Mouse (Mus musculus) forebrain, embryonic 15.5 days (tissue): ENCODE measurements around the gene Sit1. TPM values are rescaled to one million over a fixed set of nuclear protein-coding genes. Genes with fewer than 3 reads are reported as not detected.
A peak's percentile ranks its signal among the peaks of the same experiment; 100 is the strongest.

Source experiments
- ATAC-seq: fragments of 200-750 bp; cut with Nextera tagmentation; replicated peaks from 2 replicates; pipeline ENCODE4 v1.8.0; 2017; ENCODE audit warnings: mild to moderate bottlenecking, moderate TSS enrichment, moderate library complexity
- H3K27ac ChIP-seq: fragments of 300-500 bp; sonication (generic); replicated peaks from 2 replicates; pipeline ENCODE4 v1.5.1; 2015; ENCODE audit warnings: mild to moderate bottlenecking, inconsistent platforms
- H3K27me3 ChIP-seq: fragments of 300-500 bp; sonication (generic); 2 replicates; pipeline ENCODE4 v1.6.1; 2015; ENCODE audit warnings: inconsistent platforms
- H3K36me3 ChIP-seq: fragments of 300-500 bp; sonication (generic); 2 replicates; pipeline ENCODE4 v1.6.1; 2015; ENCODE audit warnings: mild to moderate bottlenecking, inconsistent platforms
- H3K4me1 ChIP-seq: fragments of 300-500 bp; sonication (generic); 2 replicates; pipeline ENCODE4 v1.6.1; 2015; ENCODE audit warnings: inconsistent platforms
- H3K4me2 ChIP-seq: fragments of 300-500 bp; sonication (generic); replicated peaks from 2 replicates; pipeline ENCODE4 v1.6.1; 2015; ENCODE audit warnings: mild to moderate bottlenecking, inconsistent platforms
- H3K4me3 ChIP-seq: fragments of 300-500 bp; sonication (generic); 2 replicates; pipeline ENCODE4 v1.5.1; 2015; ENCODE audit warnings: mild to moderate bottlenecking, inconsistent platforms
- H3K9ac ChIP-seq: fragments of 300-500 bp; sonication (generic); replicated peaks from 2 replicates; pipeline ENCODE4 v1.6.1; 2015; ENCODE audit warnings: mild to moderate bottlenecking, inconsistent platforms
- H3K9me3 ChIP-seq: fragments of 300-500 bp; sonication (generic); 2 replicates; pipeline ENCODE4 v1.6.1; 2016; ENCODE audit warnings: inconsistent platforms
- WGBS: fragments of 180-500 bp; shearing (Covaris S2); methylation state at CpG from one replicate; pipeline ENCODE4 v1.1.7; 2015; ENCODE audit warnings: mixed read lengths; 5-methylcytosine and 5-hydroxymethylcytosine counted together
- polyA plus RNA-seq: library from polyadenylated mRNA; unstranded; fragments of >200 nt; fragmentation: Nextera tagmentation; extraction: Ambion mirVana; gene quantifications from 2 replicates; pipeline ENCODE4 v1.2.1, GENCODE M21; 2015

Sit1 gene
- polyA plus RNA-seq, result not detected in 2 replicates

- H3K4me1 ChIP-seq, result no peaks in the 10 kb centered on the region
Measured at GRCm38 (mm10) chr4:43483535-43484091, at the start of gene Sit1. Gene Sit1, minus strand, starts transcription at chr4:43483734.

GRCm38 (mm10) chr4:43533270-43533669 is 49.7 kb upstream of the Sit1 start:
- 92% methylated on average over 9 of the region's 9 CpGs for WGBS

More at GRCm38 (mm10) chr4:43483535-43484091, at the start of gene Sit1:
- Histone ChIP-seq H3K9ac (no peak within 1 kb of the TSS), H3K4me3 (no peak within 1 kb of the TSS), H3K27ac (no peak within 1 kb of the TSS), H3K36me3 (no peaks in the 10 kb centered on the region), H3K4me2 (no peak within 1 kb of the TSS), H3K9me3 (no peaks in the 10 kb centered on the region), H3K27me3 (no peaks in the 10 kb centered on the region)
- ATAC-seq, result no peak
- 63% methylated on average over 12 of the region's 12 CpGs for WGBS

GRCm38 (mm10) chr4:43530581-43530980 is 47.0 kb upstream of the Sit1 start:
- Histone ChIP-seq H3K27me3 (peaks cover 4% of the 10 kb centered on the region; the same call in 1 of the 2 replicates), H3K36me3 (peaks cover 35% of the 10 kb centered on the region), H3K4me2 (no peak overlapping the region), H3K27ac (no peak overlapping the region), H3K4me1 (no peaks in the 10 kb centered on the region), H3K4me3 (no peak overlapping the region), H3K9me3 (no peaks in the 10 kb centered on the region), H3K9ac (no peak overlapping the region)
- WGBS, result 24% methylated on average over 7 of the region's 7 CpGs
- ATAC-seq, result no peak

More at GRCm38 (mm10) chr4:43533270-43533669, 49.7 kb upstream of the Sit1 start:
- Histone ChIP-seq H3K9me3 (no peaks in the 10 kb centered on the region), H3K27ac (no peak overlapping the region), H3K4me2 (no peak overlapping the region), H3K36me3 (peaks cover 61% of the 10 kb centered on the region), H3K9ac (no peak overlapping the region), H3K4me1 (no peaks in the 10 kb centered on the region), H3K27me3 (no peaks in the 10 kb centered on the region), H3K4me3 (no peak overlapping the region)
- ATAC-seq, result no peak

GRCm38 (mm10) chr4:43530081-43530501 is 46.6 kb upstream of the Sit1 start:
- H3K4me2 ChIP-seq, result no peak overlapping the region
- no peaks in the 10 kb centered on the region for H3K9me3 ChIP-seq
- no peaks in the 10 kb centered on the region for H3K4me1 ChIP-seq
- H3K36me3 ChIP-seq, result peaks cover 30% of the 10 kb centered on the region
- no peak for ATAC-seq
- no peak overlapping the region for H3K4me3 ChIP-seq
- peaks cover 9% of the 10 kb centered on the region; the same call in 1 of the 2 replicates for H3K27me3 ChIP-seq
- 83% methylated on average over 8 of the region's 8 CpGs for WGBS
- H3K9ac ChIP-seq, result no peak overlapping the region
- no peak overlapping the region for H3K27ac ChIP-seq

- Histone ChIP-seq H3K27me3 (peaks cover 20% of the 10 kb centered on the region), H3K36me3 (peaks cover 17% of the 10 kb centered on the region), H3K4me3 (no peak overlapping the region), H3K27ac (no peak overlapping the region), H3K4me1 (peaks cover 5% of the 10 kb centered on the region), H3K4me2 (no peak overlapping the region), H3K9me3 (no peaks in the 10 kb centered on the region), H3K9ac (no peak overlapping the region)
- no peak for ATAC-seq
- WGBS, result 82% methylated on average over 9 of the region's 9 CpGs
Measured at GRCm38 (mm10) chr4:43528487-43528886, 45.0 kb upstream of the Sit1 start.

GRCm38 (mm10) chr4:43527880-43528279 is 44.3 kb upstream of the Sit1 start:
- WGBS, result 69% methylated on average over 5 of the region's 5 CpGs
- Histone ChIP-seq H3K4me3 (no peak overlapping the region), H3K27ac (no peak overlapping the region), H3K9me3 (no peaks in the 10 kb centered on the region), H3K36me3 (peaks cover 11% of the 10 kb centered on the region), H3K9ac (no peak overlapping the region), H3K4me1 (peaks cover 11% of the 10 kb centered on the region), H3K4me2 (no peak overlapping the region), H3K27me3 (peaks cover 26% of the 10 kb centered on the region)
- ATAC-seq, result no peak

GRCm38 (mm10) chr4:43519956-43520355 is 36.4 kb upstream of the Sit1 start:
- Histone ChIP-seq H3K27me3 (peaks cover 36% of the 10 kb centered on the region), H3K4me1 (peaks cover 17% of the 10 kb centered on the region), H3K36me3 (no peaks in the 10 kb centered on the region), H3K9me3 (no peaks in the 10 kb centered on the region), H3K9ac (no peak overlapping the region), H3K4me3 (no peak overlapping the region), H3K27ac (no peak overlapping the region), H3K4me2 (peak overlapping the region; percentile 19; the same call in 1 of the 2 replicates)
- 12% methylated on average over 6 of the region's 6 CpGs for WGBS
- ATAC-seq, result peak; percentile 60

GRCm38 (mm10) chr4:43519551-43519950 is 36.0 kb upstream of the Sit1 start:
- Histone ChIP-seq H3K27ac (no peak overlapping the region), H3K9ac (no peak overlapping the region), H3K27me3 (peaks cover 33% of the 10 kb centered on the region), H3K4me3 (no peak overlapping the region), H3K9me3 (no peaks in the 10 kb centered on the region), H3K4me1 (peaks cover 17% of the 10 kb centered on the region), H3K36me3 (no peaks in the 10 kb centered on the region), H3K4me2 (peak overlapping the region; percentile 19; the same call in 1 of the 2 replicates)
- ATAC-seq, result no peak
- WGBS, result 18% methylated on average over 10 of the region's 10 CpGs

- Histone ChIP-seq H3K27ac (no peak overlapping the region), H3K9me3 (no peaks in the 10 kb centered on the region), H3K4me3 (no peak overlapping the region), H3K27me3 (peaks cover 4% of the 10 kb centered on the region; the same call in 1 of the 2 replicates), H3K36me3 (no peaks in the 10 kb centered on the region), H3K4me1 (peaks cover 6% of the 10 kb centered on the region; the same call in 1 of the 2 replicates), H3K4me2 (no peak overlapping the region), H3K9ac (no peak overlapping the region)
- no peak for ATAC-seq
- 69% methylated on average over 11 of the region's 11 CpGs for WGBS
Measured at GRCm38 (mm10) chr4:43515764-43516708, 32.5 kb upstream of the Sit1 start.

- 84% methylated on average over 4 of the region's 4 CpGs for WGBS
- H3K4me2 ChIP-seq, result no peak overlapping the region
- H3K9me3 ChIP-seq, result no peaks in the 10 kb centered on the region
- H3K4me3 ChIP-seq, result no peak overlapping the region
- peaks cover 4% of the 10 kb centered on the region; the same call in 1 of the 2 replicates for H3K27me3 ChIP-seq
- H3K4me1 ChIP-seq, result peaks cover 4% of the 10 kb centered on the region
- no peak for ATAC-seq
- H3K27ac ChIP-seq, result no peak overlapping the region
- H3K9ac ChIP-seq, result no peak overlapping the region
- H3K36me3 ChIP-seq, result no peaks in the 10 kb centered on the region
Measured at GRCm38 (mm10) chr4:43513791-43514190, 30.3 kb upstream of the Sit1 start.

- no peak overlapping the region for H3K9ac ChIP-seq
- H3K4me1 ChIP-seq, result peaks cover 9% of the 10 kb centered on the region
- WGBS, result 81% methylated on average over 4 of the region's 4 CpGs
- H3K36me3 ChIP-seq, result no peaks in the 10 kb centered on the region
- H3K4me3 ChIP-seq, result no peak overlapping the region
- H3K27ac ChIP-seq, result no peak overlapping the region
- peaks cover 6% of the 10 kb centered on the region; the same call in 1 of the 2 replicates for H3K27me3 ChIP-seq
- H3K4me2 ChIP-seq, result no peak overlapping the region
- H3K9me3 ChIP-seq, result no peaks in the 10 kb centered on the region
- no peak for ATAC-seq
Measured at GRCm38 (mm10) chr4:43513300-43513699, 29.8 kb upstream of the Sit1 start.

- Histone ChIP-seq H3K4me1 (peaks cover 15% of the 10 kb centered on the region), H3K9ac (no peak overlapping the region), H3K4me3 (no peak overlapping the region), H3K9me3 (no peaks in the 10 kb centered on the region), H3K4me2 (no peak overlapping the region), H3K36me3 (no peaks in the 10 kb centered on the region), H3K27me3 (peaks cover 9% of the 10 kb centered on the region; the same call in 1 of the 2 replicates), H3K27ac (no peak overlapping the region)
- 67% methylated on average over 7 of the region's 7 CpGs for WGBS
- ATAC-seq, result no peak
Measured at GRCm38 (mm10) chr4:43512653-43513052, 29.1 kb upstream of the Sit1 start.
